Mouse (Mus musculus): ENCODE measurements around the gene Tdrd1. TPM values are rescaled to one million over a fixed set of nuclear protein-coding genes. Genes with fewer than 3 reads are reported as not detected.

Gene Tdrd1
- polyA plus RNA-seq, 1 experiment from 2014 or later = 1.0 TPM

GRCm38 (mm10) chr19:56802352-56802746 lies 23.7 kb upstream of the Tdrd1 start:
- Histone ChIP-seq H3K27ac (ENCODE audit: low read length) (no peak overlapping the region), H3K27me3 (replicated peaks; ENCODE audit: control insufficient read depth, insufficient read depth, low read length) (no peaks in the 10 kb centered on the region), H3K4me2 (ENCODE audit: low read length) (no peak overlapping the region), H3K4me3 (replicated peaks; ENCODE audit: low read length) (no peak overlapping the region), H3K9ac (replicated peaks; ENCODE audit: low read depth, low read length) (no peak overlapping the region), H3K9me3 (ENCODE audit: control insufficient read depth, low read length) (no peaks in the 10 kb centered on the region), H3K4me1 (replicated peaks; ENCODE audit: control insufficient read depth, insufficient read depth, low read length) (no peaks in the 10 kb centered on the region), H3K36me3 (ENCODE audit: control insufficient read depth, insufficient read depth) (peaks cover 22% of the 10 kb centered on the region)
- 54% methylated on average over 3 of the region's 3 CpGs for WGBS
- no peak for ATAC-seq

DNA sequence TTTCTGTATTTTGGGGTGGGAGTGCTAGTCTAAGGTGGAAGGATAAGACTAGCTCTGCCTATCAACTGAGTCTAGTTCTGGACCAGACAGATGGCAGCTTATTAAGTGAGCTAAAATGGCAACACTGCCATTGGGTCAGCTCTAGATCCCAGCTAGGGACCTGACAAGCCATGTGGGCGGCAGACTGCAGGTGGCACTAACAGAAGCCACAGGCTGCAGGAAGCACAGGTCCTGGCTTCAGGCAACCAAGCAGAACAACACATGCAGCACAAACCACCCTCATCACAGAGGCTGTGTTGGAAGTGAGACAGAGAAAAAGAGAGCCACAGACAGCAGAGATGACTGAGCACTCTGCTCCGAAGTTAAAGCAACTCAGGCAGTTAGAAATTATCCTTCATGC lies 20.6 kb upstream of the Tdrd1 start:
- no peak overlapping the region for H3K27ac ChIP-seq (ENCODE audit: low read length)
- H3K27me3 ChIP-seq (replicated peaks; ENCODE audit: control insufficient read depth, insufficient read depth, low read length) = no peaks in the 10 kb centered on the region
- ATAC-seq = no peak
- WGBS = 84% methylated on average over 2 of the region's 2 CpGs
- no peaks in the 10 kb centered on the region for H3K9me3 ChIP-seq (ENCODE audit: control insufficient read depth, low read length)
- H3K36me3 ChIP-seq (ENCODE audit: control insufficient read depth, insufficient read depth) = peaks cover 15% of the 10 kb centered on the region
- no peak overlapping the region for H3K4me3 ChIP-seq (replicated peaks; ENCODE audit: low read length)
- H3K4me2 ChIP-seq (ENCODE audit: low read length) = no peak overlapping the region
- H3K4me1 ChIP-seq (replicated peaks; ENCODE audit: control insufficient read depth, insufficient read depth, low read length) = no peaks in the 10 kb centered on the region
- H3K9ac ChIP-seq (replicated peaks; ENCODE audit: low read depth, low read length) = no peak overlapping the region

DNA sequence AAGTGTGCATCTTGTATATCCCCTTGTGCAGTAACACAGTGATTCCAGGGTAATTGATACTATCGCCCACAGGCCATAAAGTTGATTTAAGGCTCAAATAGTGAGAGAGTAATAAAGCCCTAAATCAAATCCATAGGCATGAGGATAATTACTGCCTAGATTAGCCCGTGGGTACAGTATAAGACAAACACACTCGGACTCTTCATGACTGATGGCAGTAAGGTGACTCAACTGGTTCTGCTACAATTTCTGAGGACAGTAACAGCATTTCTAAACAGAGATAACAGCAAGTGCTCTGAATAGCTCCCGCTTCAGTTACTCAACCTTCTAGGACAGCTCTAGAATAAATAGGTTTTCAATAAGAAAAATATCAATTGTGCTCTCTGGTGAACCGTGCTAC lies 18.9 kb upstream of the Tdrd1 start:
- Histone ChIP-seq H3K27ac (ENCODE audit: low read length) (no peak overlapping the region), H3K9me3 (ENCODE audit: control insufficient read depth, low read length) (no peaks in the 10 kb centered on the region), H3K4me1 (replicated peaks; ENCODE audit: control insufficient read depth, insufficient read depth, low read length) (no peaks in the 10 kb centered on the region), H3K4me2 (ENCODE audit: low read length) (no peak overlapping the region), H3K36me3 (ENCODE audit: control insufficient read depth, insufficient read depth) (peaks cover 5% of the 10 kb centered on the region), H3K27me3 (replicated peaks; ENCODE audit: control insufficient read depth, insufficient read depth, low read length) (no peaks in the 10 kb centered on the region), H3K4me3 (replicated peaks; ENCODE audit: low read length) (no peak overlapping the region), H3K9ac (replicated peaks; ENCODE audit: low read depth, low read length) (no peak overlapping the region)
- WGBS = 95% methylated on average over 5 of the region's 5 CpGs
- ATAC-seq = no peak

- Histone ChIP-seq H3K27me3 (replicated peaks; ENCODE audit: control insufficient read depth, insufficient read depth, low read length) (no peaks in the 10 kb centered on the region), H3K9ac (replicated peaks; ENCODE audit: low read depth, low read length) (no peak overlapping the region), H3K36me3 (ENCODE audit: control insufficient read depth, insufficient read depth) (peaks cover 5% of the 10 kb centered on the region), H3K4me3 (replicated peaks; ENCODE audit: low read length) (no peak overlapping the region), H3K4me1 (replicated peaks; ENCODE audit: control insufficient read depth, insufficient read depth, low read length) (no peaks in the 10 kb centered on the region), H3K4me2 (ENCODE audit: low read length) (no peak overlapping the region), H3K9me3 (ENCODE audit: control insufficient read depth, low read length) (no peaks in the 10 kb centered on the region), H3K27ac (ENCODE audit: low read length) (no peak overlapping the region)
- WGBS = 57% methylated on average over 5 of the region's 5 CpGs
- ATAC-seq = no peak
Observed at GRCm38 (mm10) chr19:56808771-56809170, 17.2 kb upstream of the Tdrd1 start.

DNA sequence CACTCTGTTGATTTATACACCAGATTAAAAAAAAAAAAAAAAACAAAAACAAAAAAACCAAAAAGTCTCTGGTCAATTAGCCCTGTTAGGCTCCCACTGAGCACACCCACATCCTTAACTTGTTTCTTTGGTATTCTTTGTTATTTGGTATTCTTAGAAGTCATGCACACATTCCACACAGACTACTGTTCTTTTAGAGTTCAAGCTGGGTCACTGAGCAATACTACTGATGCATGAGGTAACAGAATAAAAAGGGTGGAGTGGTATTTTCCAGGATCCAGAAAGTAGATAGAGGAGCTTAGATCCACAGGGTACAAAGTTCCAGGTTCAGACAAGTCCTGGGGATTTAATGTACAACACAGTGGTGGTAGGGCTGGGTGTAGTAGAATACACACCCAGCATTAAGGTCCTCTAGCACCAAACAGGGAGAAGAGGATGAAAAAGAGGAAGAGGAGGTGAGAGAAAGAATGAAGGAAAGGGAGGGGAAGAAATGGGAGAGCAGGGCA lies 15.3 kb upstream of the Tdrd1 start:
- no peak for ATAC-seq
- Histone ChIP-seq H3K36me3 (ENCODE audit: control insufficient read depth, insufficient read depth) (peaks cover 5% of the 10 kb centered on the region), H3K4me2 (ENCODE audit: low read length) (no peak overlapping the region), H3K9me3 (ENCODE audit: control insufficient read depth, low read length) (no peaks in the 10 kb centered on the region), H3K27ac (ENCODE audit: low read length) (no peak overlapping the region), H3K9ac (replicated peaks; ENCODE audit: low read depth, low read length) (no peak overlapping the region), H3K4me3 (replicated peaks; ENCODE audit: low read length) (no peak overlapping the region), H3K4me1 (replicated peaks; ENCODE audit: control insufficient read depth, insufficient read depth, low read length) (no peaks in the 10 kb centered on the region), H3K27me3 (replicated peaks; ENCODE audit: control insufficient read depth, insufficient read depth, low read length) (no peaks in the 10 kb centered on the region)

GRCm38 (mm10) chr19:56811590-56811989 lies 14.4 kb upstream of the Tdrd1 start:
- H3K4me3 ChIP-seq (replicated peaks; ENCODE audit: low read length) = no peak overlapping the region
- 0 out of 2 replicates have a peak, but pooled peaks have one; percentile 33 for ATAC-seq
- no peak overlapping the region for H3K4me2 ChIP-seq (ENCODE audit: low read length)
- no peaks in the 10 kb centered on the region for H3K9me3 ChIP-seq (ENCODE audit: control insufficient read depth, low read length)
- H3K4me1 ChIP-seq (replicated peaks; ENCODE audit: control insufficient read depth, insufficient read depth, low read length) = no peaks in the 10 kb centered on the region
- H3K27me3 ChIP-seq (replicated peaks; ENCODE audit: control insufficient read depth, insufficient read depth, low read length) = no peaks in the 10 kb centered on the region
- H3K9ac ChIP-seq (replicated peaks; ENCODE audit: low read depth, low read length) = no peak overlapping the region
- no peak overlapping the region for H3K27ac ChIP-seq (ENCODE audit: low read length)
- WGBS = 43% methylated on average over 9 of the region's 9 CpGs
- H3K36me3 ChIP-seq (ENCODE audit: control insufficient read depth, insufficient read depth) = peaks cover 5% of the 10 kb centered on the region

- WGBS = 89% methylated on average over 4 of the region's 4 CpGs
- H3K27me3 ChIP-seq (replicated peaks; ENCODE audit: control insufficient read depth, insufficient read depth, low read length) = no peaks in the 10 kb centered on the region
- no peaks in the 10 kb centered on the region for H3K9me3 ChIP-seq (ENCODE audit: control insufficient read depth, low read length)
- H3K4me3 ChIP-seq (replicated peaks; ENCODE audit: low read length) = no peak overlapping the region
- no peaks in the 10 kb centered on the region; the same call in 1 of the 2 replicates for H3K36me3 ChIP-seq (ENCODE audit: control insufficient read depth, insufficient read depth)
- H3K4me2 ChIP-seq (ENCODE audit: low read length) = no peak overlapping the region
- no peak overlapping the region for H3K9ac ChIP-seq (replicated peaks; ENCODE audit: low read depth, low read length)
- H3K27ac ChIP-seq (ENCODE audit: low read length) = no peak overlapping the region
- ATAC-seq = no peak
- H3K4me1 ChIP-seq (replicated peaks; ENCODE audit: control insufficient read depth, insufficient read depth, low read length) = peaks cover 14% of the 10 kb centered on the region
Observed at GRCm38 (mm10) chr19:56813360-56813759, 12.6 kb upstream of the Tdrd1 start.

- Histone ChIP-seq H3K4me1 (replicated peaks; ENCODE audit: control insufficient read depth, insufficient read depth, low read length) (peaks cover 29% of the 10 kb centered on the region), H3K36me3 (ENCODE audit: control insufficient read depth, insufficient read depth) (no peaks in the 10 kb centered on the region; the same call in 1 of the 2 replicates), H3K27ac (ENCODE audit: low read length) (peak overlapping the region; percentile 8; the same call in 1 of the 2 replicates), H3K9me3 (ENCODE audit: control insufficient read depth, low read length) (no peaks in the 10 kb centered on the region), H3K27me3 (replicated peaks; ENCODE audit: control insufficient read depth, insufficient read depth, low read length) (no peaks in the 10 kb centered on the region), H3K9ac (replicated peaks; ENCODE audit: low read depth, low read length) (no peak overlapping the region), H3K4me3 (replicated peaks; ENCODE audit: low read length) (no peak overlapping the region), H3K4me2 (ENCODE audit: low read length) (peak overlapping the region; percentile 18; the same call in 1 of the 2 replicates)
- ATAC-seq = no peak
- WGBS = 28% methylated on average over 14 of the region's 14 CpGs
Observed at GRCm38 (mm10) chr19:56817851-56818526, 8.0 kb upstream of the Tdrd1 start.

DNA sequence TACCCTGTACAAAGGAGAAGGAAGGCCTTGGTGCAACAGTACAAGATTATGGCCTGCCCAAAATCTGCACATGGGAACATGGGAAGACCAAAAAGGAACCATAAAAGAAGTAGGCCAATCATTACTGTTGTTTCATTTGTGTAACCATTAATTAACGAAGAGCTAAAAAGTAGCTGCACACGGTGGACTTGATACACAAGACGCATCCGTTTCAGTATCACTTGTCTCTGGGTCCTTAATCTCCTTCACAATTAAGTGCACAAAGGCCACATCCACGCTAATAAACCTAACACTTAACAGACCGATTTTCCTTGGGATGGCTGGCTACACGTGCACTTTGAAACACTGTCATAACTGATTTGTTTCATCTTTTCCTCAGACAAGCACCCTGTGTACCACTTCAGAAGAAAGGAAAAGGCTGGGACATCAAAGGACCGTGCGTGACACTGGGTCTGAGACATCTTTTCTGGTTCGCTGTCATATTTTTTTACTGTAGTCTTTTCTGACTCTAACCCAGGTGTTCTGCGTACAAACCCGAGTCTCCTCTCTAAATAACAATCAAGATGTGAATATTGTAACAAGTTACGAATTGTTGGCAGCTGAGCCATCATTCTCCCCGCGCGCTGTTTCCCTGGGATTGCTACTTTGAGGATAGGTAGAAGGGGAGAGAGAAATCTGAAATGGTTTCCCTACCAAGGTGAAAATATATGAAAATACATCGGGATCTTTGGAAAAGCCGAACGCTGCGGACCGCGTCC lies 4.8 kb upstream of the Tdrd1 start:
- H3K4me2 ChIP-seq (ENCODE audit: low read length) = peak overlapping the region; percentile 55

More for the DNA sequence above, 4.8 kb upstream of the Tdrd1 start:
- Histone ChIP-seq H3K27ac (ENCODE audit: low read length) (peak overlapping the region; percentile 93), H3K9me3 (ENCODE audit: control insufficient read depth, low read length) (no peaks in the 10 kb centered on the region), H3K27me3 (replicated peaks; ENCODE audit: control insufficient read depth, insufficient read depth, low read length) (no peaks in the 10 kb centered on the region), H3K9ac (replicated peaks; ENCODE audit: low read depth, low read length) (peak overlapping the region; percentile 90), H3K4me1 (replicated peaks; ENCODE audit: control insufficient read depth, insufficient read depth, low read length) (peaks cover 29% of the 10 kb centered on the region), H3K36me3 (ENCODE audit: control insufficient read depth, insufficient read depth) (no peaks in the 10 kb centered on the region), H3K4me3 (replicated peaks; ENCODE audit: low read length) (peak overlapping the region; percentile 84)
- WGBS = 2% methylated on average over 22 of the region's 22 CpGs
- no peak for ATAC-seq

Measured in forebrain, embryonic 16.5 days (tissue).